21 mouse cellular contexts compared by ENCODE assay signal in genomic region chr8:89028156-89028555, GRCm38 (mm10). TPM values are rescaled to one million over a fixed set of nuclear protein-coding genes. Genes with fewer than 3 reads are reported as not detected.
DNase-seq lines count a peak whose midpoint lies in the region; ATAC-seq and TF ChIP-seq lines count a peak whose summit lies in the region.
"Had no signal": no experiment of that assay in that cellular context is flagged by ENCODE, and none has a peak within 500 bp of the region (broad histone marks: within the 10 kb centered on the region; RNA-seq: fewer than 3 reads in every experiment).

No protein-coding gene starts in this region.

- no peak for ATAC-seq in liver, embryonic 12.5 days
- ATAC-seq: forebrain, embryonic 13.5 days; forebrain, postnatal 0 days had no signal

- H3K4me2 ChIP-seq in liver, embryonic 12.5 days = 0 out of 2 replicates have a peak overlapping the region, but pooled peaks have one; percentile 6
- H3K4me2 ChIP-seq: forebrain, embryonic 13.5 days; heart, embryonic 12.5 days; hindbrain, embryonic 15.5 days had no signal

- no peak for TF ChIP-seq CTCF in kidney, adult 2 months (conservative IDR thresholded peaks at IDR 0.05; ENCODE audit: insufficient read depth, insufficient read length, low read depth, low read length)
- no peak for TF ChIP-seq CTCF in olfactory bulb, adult 2 months (IDR thresholded peaks at IDR 0.05; ENCODE audit: insufficient read depth, low read depth, low read length)

- no peak for DNase-seq in kidney, adult 2 months
- no peak for DNase-seq in kidney, adult 11 months
- DNase-seq in liver = no peak
- peak; percentile 53 for DNase-seq in ZHBTc4 (ENCODE audit: low read depth, low spot score)
- no peak for DNase-seq in urinary bladder, adult 2 months (ENCODE audit: low spot score)
- no peak for DNase-seq in urinary bladder, postnatal 36 days (ENCODE audit: low spot score in 2 of 2)
- DNase-seq: adrenal gland, adult 2 months; adrenal gland, postnatal 25 days; cerebellum, adult 18-20 months; cerebellum, adult 9-11 months; forebrain, postnatal 0 days; gastrocnemius, postnatal 14 days; heart, adult 2 months had no signal

- no peak overlapping the region for H3K9ac ChIP-seq in liver, embryonic 12.5 days
- H3K9ac ChIP-seq: forebrain, embryonic 13.5 days; forebrain, postnatal 0 days; heart, embryonic 12.5 days; hindbrain, embryonic 15.5 days had no signal

- H3K36me3 ChIP-seq in kidney, adult 2 months (ENCODE audit: control insufficient read depth, insufficient read depth, low read length) = no peaks in the 10 kb centered on the region; the same call in 1 of the 2 replicates
- 0 out of 2 replicates have a peak, but pooled peaks cover 5% of the 10 kb centered on the region for H3K36me3 ChIP-seq in liver, embryonic 12.5 days
- H3K36me3 ChIP-seq: G1E; hindbrain, embryonic 15.5 days had no signal

- H3K27ac ChIP-seq in kidney, adult 2 months (ENCODE audit: insufficient read depth, low read depth, low read length) = peak overlapping the region; percentile 48; the same call in 1 of the 2 replicates
- no peak overlapping the region for H3K27ac ChIP-seq in liver, embryonic 12.5 days
- peak overlapping the region; percentile 63 for H3K27ac ChIP-seq in olfactory bulb, adult 2 months (ENCODE audit: insufficient read depth, low read depth, low read length)
- H3K27ac ChIP-seq: embryonic facial prominence, embryonic 10.5 days; forebrain, embryonic 13.5 days; heart, adult 2 months; hindbrain, embryonic 15.5 days had no signal

- peaks cover 12% of the 10 kb centered on the region for H3K4me1 ChIP-seq in kidney, adult 2 months (ENCODE audit: control insufficient read depth, insufficient read depth, low read length)
- H3K4me1 ChIP-seq in liver, embryonic 12.5 days = peaks cover 10% of the 10 kb centered on the region
- peaks cover 55% of the 10 kb centered on the region for H3K4me1 ChIP-seq in olfactory bulb, adult 2 months (ENCODE audit: control insufficient read depth, insufficient read depth, low read length)

- TF ChIP-seq POLR2A in kidney, adult 2 months (IDR thresholded peaks at IDR 0.05; ENCODE audit: low read depth, low read length) = no peak
- TF ChIP-seq POLR2A in olfactory bulb, adult 2 months (IDR thresholded peaks at IDR 0.05; ENCODE audit: insufficient read depth, low read depth, low read length) = no peak

- H3K9me3 ChIP-seq in liver, embryonic 12.5 days (replicated peaks) = no peaks in the 10 kb centered on the region
- H3K9me3 ChIP-seq: embryonic facial prominence, embryonic 10.5 days; forebrain, embryonic 13.5 days; heart, embryonic 12.5 days; hindbrain, embryonic 15.5 days had no signal

- no peak overlapping the region for H3K4me3 ChIP-seq in kidney, adult 2 months (ENCODE audit: insufficient read depth, low read depth, low read length)
- H3K4me3 ChIP-seq in liver, embryonic 12.5 days = no peak overlapping the region
- H3K4me3 ChIP-seq in olfactory bulb, adult 2 months (ENCODE audit: insufficient read depth, low read depth, low read length) = peak overlapping the region; percentile 9
- H3K4me3 ChIP-seq: embryonic facial prominence, embryonic 10.5 days; forebrain, embryonic 13.5 days; heart, adult 2 months; heart, embryonic 12.5 days; hindbrain, embryonic 15.5 days had no signal

- no peaks in the 10 kb centered on the region for H3K27me3 ChIP-seq in kidney, adult 2 months (replicated peaks; ENCODE audit: control insufficient read depth, insufficient read depth, low read length)
- peaks cover 45% of the 10 kb centered on the region for H3K27me3 ChIP-seq in liver, embryonic 12.5 days (replicated peaks)
- H3K27me3 ChIP-seq: forebrain, embryonic 13.5 days had no signal

- 34% methylated on average over 12 of the region's 12 CpGs for WGBS in kidney, adult 2 months
- WGBS in liver, embryonic 12.5 days (ENCODE audit: insufficient replicate concordance) = 19% methylated on average over 12 of the region's 12 CpGs
- WGBS in olfactory bulb, adult 2 months = 45% methylated on average over 12 of the region's 12 CpGs

RNA-seq across cellular contexts. Expression of gene Sall1, which starts 15.8 kb away (rescaled TPM):
- polyA plus RNA-seq in kidney, adult 2 months (2012; rRNA removed) = 26.0 and 34.0 TPM in 2 replicates
- 1.4 and 1.6 TPM in 2 replicates for polyA plus RNA-seq in liver, embryonic 12.5 days (2016; fragmentation: Nextera tagmentation; extraction: Ambion mirVana)
- not detected in 2 replicates for polyA plus RNA-seq in olfactory bulb, adult 2 months (2012; ENCODE audit: insufficient read depth, insufficient read length, low replicate concordance, missing spikeins)
- 0.03 TPM in 2 replicates for polyA plus RNA-seq in urinary bladder, adult 2 months (2012; rRNA removed)
- polyA plus RNA-seq: adrenal gland, adult 2 months; C2C12; G1E had no signal
